Mouse (Mus musculus) hindbrain, embryonic 10.5 days (tissue): ENCODE measurements around the gene Efcab9. TPM values are rescaled to one million over a fixed set of nuclear protein-coding genes. Genes with fewer than 3 reads are reported as not detected.

ENCODE experiments used
- DNase-seq: peaks from one replicate; pipeline ENCODE4 v3.0.0-alpha.2; 2017; ENCODE audit warnings: low spot score
- H3K27ac ChIP-seq: fragments of 300-500 bp; sonication (generic); 2 replicates; pipeline ENCODE4 v1.5.1; 2016; ENCODE audit warnings: mild to moderate bottlenecking, moderate library complexity
- H3K27me3 ChIP-seq: fragments of 300-500 bp; sonication (generic); 2 replicates; pipeline ENCODE4 v1.6.1; 2016; ENCODE audit warnings: mild to moderate bottlenecking; ENCODE audit not compliant: poor library complexity, insufficient read depth, severe bottlenecking
- H3K36me3 ChIP-seq: fragments of 300-500 bp; sonication (generic); 2 replicates; pipeline ENCODE4 v1.6.1; 2016; ENCODE audit warnings: mild to moderate bottlenecking, moderate library complexity
- H3K4me1 ChIP-seq: fragments of 300-500 bp; sonication (generic); replicated peaks from 2 replicates; pipeline ENCODE4 v1.6.1; 2016; ENCODE audit warnings: mild to moderate bottlenecking
- H3K4me3 ChIP-seq: fragments of 300-500 bp; sonication (generic); 2 replicates; pipeline ENCODE4 v1.5.1; 2016; ENCODE audit warnings: mild to moderate bottlenecking, moderate library complexity
- H3K9me3 ChIP-seq: fragments of 300-500 bp; sonication (generic); 2 replicates; pipeline ENCODE4 v1.6.1; 2016; ENCODE audit warnings: mild to moderate bottlenecking, moderate library complexity
- WGBS: fragments of 180-500 bp; shearing (Covaris S2); methylation state at CpG from one replicate; pipeline ENCODE4 v1.1.7; 2016; 5-methylcytosine and 5-hydroxymethylcytosine counted together
- polyA plus RNA-seq: library from polyadenylated mRNA; unstranded; fragments of >200 nt; fragmentation: Nextera tagmentation; extraction: Ambion mirVana; gene quantifications from 2 replicates; pipeline ENCODE4 v1.2.1, GENCODE M21; 2016

Efcab9 gene
- polyA plus RNA-seq, 1 experiment from 2014 or later = not detected

DNA sequence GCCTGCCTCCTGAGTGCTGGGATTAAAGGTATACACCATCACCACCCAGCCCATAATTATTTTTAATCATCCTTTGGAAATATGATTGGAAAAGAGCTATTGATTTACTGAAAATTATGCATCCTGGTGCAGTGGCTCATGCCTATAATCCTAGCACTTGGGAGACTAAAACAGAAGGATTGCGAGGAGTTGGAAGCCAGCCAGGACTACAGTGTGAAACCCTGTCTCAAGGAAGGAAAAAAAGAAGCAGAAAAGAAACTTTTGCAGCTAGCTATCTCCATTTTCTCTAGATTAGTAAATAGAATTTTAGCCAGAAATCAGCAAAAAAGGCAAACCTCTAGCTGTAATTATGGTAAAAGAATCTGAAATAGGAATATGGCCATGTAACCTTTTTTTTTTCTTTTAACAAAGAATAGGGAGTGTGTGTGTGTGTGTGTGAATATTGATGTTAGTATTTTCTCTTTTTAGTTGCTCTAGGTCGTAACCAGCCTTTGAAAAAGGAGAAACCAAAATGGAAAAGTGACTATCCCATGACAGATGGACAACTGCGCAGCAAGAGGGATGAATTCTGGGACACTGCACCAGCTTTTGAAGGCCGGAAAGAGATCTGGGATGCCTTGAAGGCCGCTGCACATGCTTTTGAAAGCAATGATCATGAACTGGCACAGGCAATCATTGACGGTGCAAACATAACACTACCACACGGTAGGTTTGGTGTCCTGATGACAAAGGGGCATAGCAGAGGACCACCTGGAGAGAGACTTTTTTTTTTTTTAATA, 32.9 kb downstream of the Efcab9 start:
- Histone ChIP-seq H3K27me3 (no peaks in the 10 kb centered on the region), H3K4me1 (no peaks in the 10 kb centered on the region), H3K4me3 (no peak overlapping the region), H3K9me3 (no peaks in the 10 kb centered on the region), H3K36me3 (peaks cover 45% of the 10 kb centered on the region), H3K27ac (no peak overlapping the region)
- no peak for DNase-seq
- 92% methylated on average over 7 of the region's 7 CpGs for whole genome bisulfite sequencing

DNA sequence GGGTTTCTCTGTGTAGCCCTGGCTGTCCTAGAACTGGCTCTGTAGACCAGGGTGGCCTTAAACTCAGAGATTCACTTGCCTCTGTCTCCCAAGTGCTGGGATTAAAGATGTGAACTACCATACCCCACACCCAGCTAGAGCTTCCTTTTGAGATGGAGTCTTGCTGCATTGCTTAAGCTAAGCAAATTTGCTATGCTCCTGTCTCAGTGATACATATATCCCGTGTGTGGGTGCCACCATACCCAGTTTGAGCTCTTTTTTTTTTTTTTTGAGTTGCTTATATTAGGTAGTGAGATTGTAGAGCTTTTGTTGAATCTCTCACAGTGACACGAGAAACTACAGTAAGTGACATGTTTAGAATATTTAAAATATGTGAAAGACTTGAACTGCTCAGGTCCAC, 36.6 kb downstream of the Efcab9 start:
- Histone ChIP-seq H3K36me3 (peaks cover 12% of the 10 kb centered on the region), H3K9me3 (no peaks in the 10 kb centered on the region), H3K4me1 (no peaks in the 10 kb centered on the region), H3K4me3 (no peak overlapping the region), H3K27ac (no peak overlapping the region), H3K27me3 (no peaks in the 10 kb centered on the region)
- no peak for DNase-seq
- WGBS = 92% methylated on average over 2 of the region's 2 CpGs

DNA sequence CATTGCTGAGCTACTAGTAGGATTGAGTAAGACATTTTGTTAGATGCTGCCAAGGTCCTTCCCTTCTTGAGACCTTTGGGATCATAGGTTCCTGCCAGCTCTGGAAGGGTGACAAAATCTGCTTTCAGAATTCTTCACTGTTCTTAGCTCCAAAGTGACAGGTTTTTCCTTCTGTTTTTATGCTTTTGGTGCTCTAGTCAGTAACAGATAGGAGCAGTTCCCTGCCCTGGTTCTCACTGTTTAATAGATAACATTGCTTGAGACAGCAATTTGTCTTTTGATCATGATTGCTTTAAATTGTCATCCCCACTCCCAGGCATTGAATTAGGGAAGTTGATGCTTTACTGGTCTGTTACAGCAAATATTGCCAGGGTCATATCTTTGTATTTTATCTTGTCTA, 38.6 kb downstream of the Efcab9 start:
- Histone ChIP-seq H3K4me1 (no peaks in the 10 kb centered on the region), H3K27me3 (no peaks in the 10 kb centered on the region), H3K27ac (no peak overlapping the region), H3K9me3 (no peaks in the 10 kb centered on the region), H3K4me3 (no peak overlapping the region), H3K36me3 (no peaks in the 10 kb centered on the region)
- no peak for DNase-seq

DNA sequence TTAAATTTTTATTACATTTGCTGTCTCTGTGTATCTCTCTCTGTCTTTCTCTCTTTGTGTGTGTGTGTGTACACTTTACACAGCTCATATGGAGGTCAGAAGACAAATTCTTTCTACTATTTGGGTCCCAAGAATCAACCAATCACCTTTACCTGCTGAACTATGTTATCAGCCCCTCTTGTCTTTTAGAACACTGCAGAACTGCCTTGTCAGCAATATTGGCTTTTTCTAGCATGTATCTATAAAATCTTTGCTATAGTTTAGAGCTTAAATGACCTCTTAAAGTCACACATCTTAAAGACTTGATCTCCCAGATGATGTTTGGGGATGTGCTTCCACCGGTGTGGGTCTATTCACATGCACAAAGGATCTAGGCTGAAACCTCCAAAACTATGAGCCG, 40.8 kb downstream of the Efcab9 start:
- H3K27me3 ChIP-seq = no peaks in the 10 kb centered on the region
- 96% methylated on average over 2 of the region's 2 CpGs for WGBS
- H3K27ac ChIP-seq = no peak overlapping the region
- DNase-seq = no peak
- H3K36me3 ChIP-seq = peaks cover 5% of the 10 kb centered on the region; the same call in 1 of the 2 replicates
- H3K9me3 ChIP-seq = no peaks in the 10 kb centered on the region
- no peaks in the 10 kb centered on the region for H3K4me1 ChIP-seq
- no peak overlapping the region for H3K4me3 ChIP-seq

DNA sequence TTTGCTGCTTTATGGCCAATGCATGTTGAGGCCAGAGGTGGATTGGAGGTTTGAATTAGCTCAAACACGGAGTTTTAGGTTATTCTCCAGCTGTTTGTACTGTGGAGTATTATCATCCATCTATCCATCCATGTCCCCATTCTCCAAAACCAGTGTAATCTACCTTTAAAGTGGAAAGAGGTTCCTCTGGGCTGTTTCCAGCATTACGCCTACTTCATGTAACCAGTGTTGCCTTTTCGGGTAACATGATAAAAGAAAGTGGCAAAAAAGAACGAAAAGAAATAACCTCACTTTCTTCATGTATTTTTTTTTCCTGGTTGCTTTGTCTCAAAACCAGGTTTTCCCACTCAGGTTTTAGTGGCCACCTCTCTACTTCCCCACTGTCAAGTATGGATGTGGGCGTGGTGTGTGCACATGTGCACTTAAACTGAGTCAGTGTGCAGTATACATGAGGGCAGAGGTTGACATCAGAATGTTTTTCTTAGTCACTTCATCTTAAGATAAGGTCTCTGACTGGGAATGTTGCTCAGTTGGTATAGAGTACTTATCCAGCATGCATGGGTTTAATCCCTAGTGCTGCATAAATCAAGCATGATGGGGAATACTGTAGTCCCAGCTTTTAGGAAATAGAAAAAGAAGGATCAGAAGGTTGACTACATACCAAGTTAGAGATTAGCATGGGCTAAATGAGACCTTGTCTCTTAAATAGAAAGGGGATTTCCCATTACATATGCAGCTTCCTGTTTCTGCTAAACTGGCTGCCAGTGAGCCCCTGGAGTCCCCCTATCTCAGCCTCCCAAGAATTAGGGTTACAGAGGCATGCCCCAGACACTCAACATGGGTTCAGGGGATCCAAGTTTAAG, 42.8 kb downstream of the Efcab9 start:
- Histone ChIP-seq H3K27me3 (no peaks in the 10 kb centered on the region), H3K36me3 (peaks cover 5% of the 10 kb centered on the region; the same call in 1 of the 2 replicates), H3K9me3 (no peaks in the 10 kb centered on the region), H3K4me1 (no peaks in the 10 kb centered on the region), H3K4me3 (no peak overlapping the region), H3K27ac (no peak overlapping the region)
- 92% methylated on average over 5 of the region's 5 CpGs for WGBS
- no peak for DNase-seq

DNA sequence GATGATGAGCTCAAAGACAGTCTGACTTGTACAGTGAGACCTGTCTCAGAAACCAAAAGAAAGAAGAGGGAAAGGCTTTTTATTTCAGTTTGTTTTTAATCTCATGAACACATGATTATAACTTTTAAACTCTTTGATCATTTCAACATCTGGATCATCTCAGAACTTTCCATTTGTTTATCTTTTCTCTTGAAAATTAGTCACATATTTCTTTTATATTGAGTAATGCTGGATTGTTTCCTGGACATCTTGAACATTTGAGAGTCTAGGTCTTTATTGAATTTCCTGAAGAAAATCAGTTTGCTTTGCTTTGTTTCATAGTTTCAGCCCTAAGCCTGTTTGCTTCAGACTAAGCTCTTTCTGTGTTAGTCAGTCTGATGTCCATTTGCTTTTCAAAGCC, 43.5 kb downstream of the Efcab9 start:
- Histone ChIP-seq H3K27me3 (no peaks in the 10 kb centered on the region), H3K27ac (no peak overlapping the region), H3K9me3 (no peaks in the 10 kb centered on the region), H3K36me3 (peaks cover 5% of the 10 kb centered on the region; the same call in 1 of the 2 replicates), H3K4me1 (no peaks in the 10 kb centered on the region), H3K4me3 (no peak overlapping the region)
- DNase-seq = no peak

DNA sequence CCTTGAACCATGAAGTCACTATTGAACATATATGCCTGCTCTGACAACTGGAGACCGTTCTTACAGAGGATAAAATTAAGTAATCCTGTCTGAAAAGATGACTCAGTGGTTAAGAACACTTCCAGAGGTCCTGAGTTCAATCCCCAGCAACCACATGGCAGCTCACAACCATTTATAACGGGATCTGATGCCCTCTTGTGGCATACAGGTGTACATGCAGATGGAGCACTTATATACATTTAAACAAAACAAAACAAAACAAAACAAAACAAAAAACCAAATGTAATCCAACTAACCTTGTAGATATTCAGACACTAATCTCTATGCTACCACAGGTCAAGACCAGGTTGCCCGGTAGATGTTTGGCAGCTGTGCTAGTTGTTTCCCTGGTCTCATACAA, 44.4 kb downstream of the Efcab9 start:
- no peaks in the 10 kb centered on the region for H3K9me3 ChIP-seq
- peaks cover 5% of the 10 kb centered on the region; the same call in 1 of the 2 replicates for H3K36me3 ChIP-seq
- no peak overlapping the region for H3K4me3 ChIP-seq
- H3K27me3 ChIP-seq = no peaks in the 10 kb centered on the region
- H3K27ac ChIP-seq = no peak overlapping the region
- WGBS = 86% methylated on average over 3 of the region's 3 CpGs
- no peaks in the 10 kb centered on the region for H3K4me1 ChIP-seq
- DNase-seq = no peak

DNA sequence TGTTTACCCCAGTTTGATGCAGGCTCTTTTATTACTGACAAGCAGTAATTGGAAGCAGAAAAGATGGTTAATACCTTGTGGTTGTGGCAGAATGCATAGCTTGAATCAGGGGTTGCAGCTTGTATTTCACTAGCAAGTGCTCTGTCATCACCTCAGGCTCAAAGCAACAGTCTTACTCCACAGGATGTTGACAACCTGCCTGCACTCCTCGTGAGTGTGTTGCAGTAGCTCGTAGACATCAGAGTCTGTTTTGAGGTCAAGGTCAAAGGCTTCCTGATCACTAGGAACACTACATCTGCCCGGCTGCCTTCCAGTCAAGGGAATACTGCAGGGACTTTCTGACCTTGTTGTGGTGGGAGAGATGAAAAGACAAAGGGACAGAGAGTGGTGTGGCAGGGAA, 45.3 kb downstream of the Efcab9 start:
- H3K27me3 ChIP-seq = no peaks in the 10 kb centered on the region
- WGBS = 63% methylated on average over 3 of the region's 3 CpGs
- H3K4me1 ChIP-seq = no peaks in the 10 kb centered on the region
- no peak overlapping the region for H3K27ac ChIP-seq
- H3K9me3 ChIP-seq = no peaks in the 10 kb centered on the region
- peaks cover 5% of the 10 kb centered on the region; the same call in 1 of the 2 replicates for H3K36me3 ChIP-seq
- no peak for DNase-seq
- H3K4me3 ChIP-seq = no peak overlapping the region

DNA sequence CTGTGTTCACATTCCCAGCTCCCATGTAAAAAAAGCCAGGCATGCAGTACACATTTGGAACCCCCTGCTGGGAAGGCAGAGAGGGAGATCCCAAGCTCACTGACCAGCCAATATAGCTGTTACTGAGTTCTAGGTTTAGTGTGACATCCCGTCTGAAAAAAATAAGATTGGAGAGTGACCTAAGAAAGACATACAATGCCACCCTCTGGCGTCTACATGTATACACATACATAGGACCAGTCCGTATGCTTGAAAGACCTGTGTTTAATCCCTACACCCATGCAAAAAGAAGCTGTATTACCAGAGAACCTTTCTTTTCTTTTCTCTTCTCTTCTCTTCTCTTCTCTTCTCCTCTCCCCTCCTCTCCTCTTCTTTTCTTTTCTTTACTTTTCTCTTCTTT, 46.6 kb downstream of the Efcab9 start:
- Histone ChIP-seq H3K27me3 (no peaks in the 10 kb centered on the region), H3K27ac (no peak overlapping the region), H3K36me3 (peaks cover 5% of the 10 kb centered on the region; the same call in 1 of the 2 replicates), H3K4me3 (no peak overlapping the region), H3K4me1 (no peaks in the 10 kb centered on the region), H3K9me3 (no peaks in the 10 kb centered on the region)
- no peak for DNase-seq
- WGBS = 69% methylated on average over 3 of the region's 3 CpGs

DNA sequence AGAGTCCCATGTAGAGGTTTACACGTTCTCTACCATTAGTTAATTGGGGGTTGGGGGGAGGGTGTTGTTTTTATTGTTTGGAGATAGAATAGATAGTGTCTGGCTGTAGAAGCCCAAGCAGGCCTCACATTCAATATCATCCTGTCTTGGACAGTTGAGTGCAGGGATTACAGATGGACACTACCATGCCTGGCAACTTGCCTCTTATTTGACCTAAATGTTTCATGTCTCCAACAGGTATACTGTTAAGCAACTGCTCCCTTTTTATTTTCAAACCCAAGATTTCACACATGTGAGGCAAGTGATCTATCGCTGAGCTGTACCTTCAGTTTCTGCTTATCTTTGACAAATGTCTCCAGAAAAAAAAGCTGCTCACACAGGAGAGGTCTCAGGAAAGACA, 50.4 kb downstream of the Efcab9 start:
- WGBS = 86% methylated on average over 2 of the region's 2 CpGs
- Histone ChIP-seq H3K27ac (no peak overlapping the region), H3K36me3 (no peaks in the 10 kb centered on the region), H3K27me3 (no peaks in the 10 kb centered on the region), H3K4me3 (no peak overlapping the region), H3K9me3 (no peaks in the 10 kb centered on the region), H3K4me1 (no peaks in the 10 kb centered on the region)
- DNase-seq = no peak

DNA sequence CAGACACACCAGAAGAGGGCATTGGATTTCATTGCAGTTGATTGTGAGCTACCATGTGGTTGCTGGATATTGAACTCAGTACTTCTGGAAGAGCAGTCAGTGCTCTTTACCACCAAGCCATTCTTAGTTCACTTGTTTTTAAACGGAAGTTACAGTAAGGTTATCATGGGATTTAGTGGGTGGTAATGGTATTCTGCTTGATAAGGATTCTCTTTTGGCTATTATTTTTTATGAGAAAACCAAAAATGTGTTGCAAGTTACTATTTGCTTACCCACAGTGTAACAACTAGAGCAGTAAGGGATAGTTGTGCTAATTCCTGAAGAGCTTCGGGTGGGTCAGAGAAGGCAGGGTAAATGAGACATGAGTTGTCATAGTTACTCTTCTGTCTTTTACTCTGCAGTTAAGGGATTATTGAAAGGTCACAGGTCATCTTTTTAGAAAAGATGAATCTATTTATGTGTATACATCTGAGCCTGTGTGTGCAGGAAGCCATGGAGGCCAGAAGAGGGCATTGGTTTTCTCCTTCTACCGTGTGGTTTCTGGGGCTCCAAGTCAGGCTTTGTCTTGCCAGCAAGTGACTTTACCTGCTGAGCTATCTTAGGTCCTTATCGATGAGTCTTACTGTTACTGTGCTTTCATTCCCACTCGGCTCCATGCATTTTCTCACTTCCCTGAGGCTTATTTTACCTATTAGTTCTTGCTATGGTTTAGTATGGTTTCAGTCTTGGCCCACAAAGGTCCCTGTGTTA, 56.2 kb downstream of the Efcab9 start:
- DNase-seq = no peak
- 82% methylated on average over 5 of the region's 5 CpGs for WGBS
- Histone ChIP-seq H3K4me1 (no peaks in the 10 kb centered on the region), H3K27me3 (no peaks in the 10 kb centered on the region), H3K4me3 (no peak overlapping the region), H3K9me3 (no peaks in the 10 kb centered on the region), H3K27ac (no peak overlapping the region), H3K36me3 (no peaks in the 10 kb centered on the region)

DNA sequence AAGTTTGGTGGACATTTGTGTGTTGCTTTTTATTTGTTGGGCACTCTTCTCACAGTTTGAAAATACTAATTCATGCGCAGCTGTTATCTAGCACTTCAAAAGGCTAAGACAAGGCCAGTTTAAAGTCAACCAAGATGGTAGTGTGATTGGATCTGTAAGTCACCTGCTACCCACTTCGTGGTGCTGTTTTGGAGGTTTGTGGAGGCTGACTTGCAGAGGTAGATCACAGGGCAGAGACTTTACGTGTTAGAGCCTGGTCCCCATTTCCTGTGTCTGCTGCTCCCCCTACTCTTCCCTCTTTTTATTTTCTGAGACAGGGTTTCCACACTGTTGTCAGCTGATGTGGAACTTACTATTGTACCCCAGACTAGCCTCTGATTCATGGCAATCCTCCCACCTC, 57.2 kb downstream of the Efcab9 start:
- Histone ChIP-seq H3K9me3 (no peaks in the 10 kb centered on the region), H3K4me1 (no peaks in the 10 kb centered on the region), H3K27me3 (no peaks in the 10 kb centered on the region), H3K4me3 (no peak overlapping the region), H3K27ac (no peak overlapping the region), H3K36me3 (no peaks in the 10 kb centered on the region)
- WGBS = 82% methylated on average over 3 of the region's 3 CpGs
- DNase-seq = no peak
